8 mouse cellular contexts compared by ENCODE assay signal in genomic region chr7:79313519-79314059, GRCm38 (mm10). TPM values are rescaled to one million over a fixed set of nuclear protein-coding genes. Genes with fewer than 3 reads are reported as not detected.
DNase-seq lines count a peak whose midpoint lies in the region; ATAC-seq and TF ChIP-seq lines count a peak whose summit lies in the region.

No protein-coding gene starts in this region.

- TF ChIP-seq CTCF in lung, adult 2 months (IDR thresholded peaks at IDR 0.05; ENCODE audit: insufficient read depth, low read length), result no peak

- no peaks in the 10 kb centered on the region for H3K36me3 ChIP-seq in forebrain, embryonic 16.5 days (ENCODE audit: control insufficient read depth, insufficient read depth)
- H3K36me3 ChIP-seq in megakaryocyte, embryonic 14.5 days (replicated peaks; ENCODE audit: low read length), result peaks cover 82% of the 10 kb centered on the region

- peak; percentile 29; the same call in 1 of the 2 replicates for ATAC-seq in forebrain, embryonic 16.5 days
- no peak for ATAC-seq in frontal cortex, adult (ENCODE audit: low TSS enrichment)

- peak; percentile 43 for DNase-seq in adrenal gland, postnatal 10 days
- no peak for DNase-seq in adrenal gland, postnatal 36 days
- DNase-seq in MN1 (ENCODE audit: low spot score), result peak; percentile 72
- DNase-seq in frontal cortex, postnatal 36 days (ENCODE audit: low spot score in 2 of 2), result no peak
- no peak for DNase-seq in lung, adult 2 months

- TF ChIP-seq POLR2A in lung, adult 2 months (IDR thresholded peaks at IDR 0.05; ENCODE audit: borderline replicate concordance, extremely low read depth, low read depth, low read length), result no peak

- H3K9me3 ChIP-seq in forebrain, embryonic 16.5 days (ENCODE audit: control insufficient read depth, low read length), result no peaks in the 10 kb centered on the region
- no peaks in the 10 kb centered on the region for H3K9me3 ChIP-seq in megakaryocyte, embryonic 14.5 days

- peak overlapping the region; percentile 56 for H3K27ac ChIP-seq in forebrain, embryonic 16.5 days (ENCODE audit: low read length)

- 34% methylated on average over 12 of the region's 12 CpGs for WGBS in forebrain, embryonic 16.5 days
- 24% methylated on average over 12 of the region's 12 CpGs for WGBS in lung, adult 2 months

- H3K4me1 ChIP-seq in forebrain, embryonic 16.5 days (replicated peaks; ENCODE audit: control insufficient read depth, insufficient read depth, low read length), result peaks cover 74% of the 10 kb centered on the region
- peaks cover 100% of the 10 kb centered on the region for H3K4me1 ChIP-seq in megakaryocyte, embryonic 14.5 days
- H3K4me1 ChIP-seq in lung, adult 2 months (ENCODE audit: control insufficient read depth, insufficient read depth, low read length), result peaks cover 66% of the 10 kb centered on the region

- H3K27me3 ChIP-seq in forebrain, embryonic 16.5 days (replicated peaks; ENCODE audit: control insufficient read depth, insufficient read depth, low read length), result no peaks in the 10 kb centered on the region
- peaks cover 4% of the 10 kb centered on the region for H3K27me3 ChIP-seq in megakaryocyte, embryonic 14.5 days (replicated peaks)

- no peak overlapping the region for H3K9ac ChIP-seq in forebrain, embryonic 16.5 days (replicated peaks; ENCODE audit: low read depth, low read length)

- H3K4me2 ChIP-seq in forebrain, embryonic 16.5 days (ENCODE audit: low read length), result no peak overlapping the region

- H3K4me3 ChIP-seq in forebrain, embryonic 16.5 days (replicated peaks; ENCODE audit: low read length), result no peak overlapping the region
- peak overlapping the region; percentile 80 for H3K4me3 ChIP-seq in megakaryocyte, embryonic 14.5 days (replicated peaks)
- H3K4me3 ChIP-seq in lung, adult 2 months (replicated peaks; ENCODE audit: extremely low read depth, low read depth, low read length), result no peak overlapping the region

RNA-seq across cellular contexts. Expression of gene Abhd2, which starts 40.6 kb away (rescaled TPM):
- total RNA-seq in adrenal gland, postnatal 10 days (2021), result 100 to 1,000 TPM; 247 to 382 TPM
- 1,000 to 10,000 TPM; 1,294 to 1,382 TPM for total RNA-seq in adrenal gland, postnatal 36 days (2021)
- polyA plus RNA-seq in forebrain, embryonic 16.5 days (2015; fragmentation: Nextera tagmentation; extraction: Ambion mirVana), result 23.1 and 26.9 TPM in 2 replicates
- polyA plus RNA-seq in megakaryocyte, embryonic 14.5 days (2012; ENCODE audit: insufficient read depth, low replicate concordance), result 18.2 and 77.1 TPM in 2 replicates
- polyA plus RNA-seq in lung, adult 2 months (2012; rRNA removed), result 53.1 and 64.0 TPM in 2 replicates

Comparison
In these comparisons a context has a peak if more than half of its experiments do, and no peak if none do; other contexts are left out.
1. DNase-seq: peak in adrenal gland, postnatal 10 days (single experiment) and MN1 (single experiment); none in adrenal gland, postnatal 36 days (0 of 2), frontal cortex, postnatal 36 days (0 of 2) and lung, adult 2 months (single experiment).